Mouse (Mus musculus): Measurements from ENCODE around the gene Rassf3.

- TF ChIP-seq GATA1 (IDR thresholded peaks at IDR 0.05; ENCODE audit: low read length) = no peak
- no peak for TF ChIP-seq TAL1 (IDR thresholded peaks at IDR 0.05; ENCODE audit: low read length)
These were observed 9.1 kb downstream of the Rassf3 start for GRCm38 (mm10) chr10:121467016-121467415.
